Mouse (Mus musculus) heart, postnatal 0 days (tissue): ENCODE results near the gene Oard1.

ENCODE experiments used
- CTCF ChIP-seq: IDR thresholded peaks from 2 replicates; pipeline ENCODE4 v1.5.1; 2016; ENCODE audit warnings: antibody characterized with exemption, control low read depth, low read depth
- EP300 ChIP-seq: IDR thresholded peaks from 2 replicates; pipeline ENCODE4 v1.6.1; 2016; ENCODE audit warnings: antibody characterized with exemption, low read depth

- TF ChIP-seq CTCF (no peak), EP300 (no peak)
Measured at GRCm38 (mm10) chr17:48385786-48386461, 23.9 kb upstream of the Oard1 start.
